Mouse (Mus musculus) limb, embryonic 14.5 days (tissue): ENCODE data around the gene Vsir. TPM values are rescaled to one million over a fixed set of nuclear protein-coding genes. Genes with fewer than 3 reads are reported as not detected.
A peak's percentile ranks its signal among the peaks of the same experiment; 100 is the strongest.

Source experiments
- ATAC-seq: fragments of 200-750 bp; cut with Nextera tagmentation; 2 replicates; pipeline ENCODE4 v1.8.0; 2017; ENCODE audit warnings: low read depth, moderate number of reproducible peaks, moderate TSS enrichment; ENCODE audit not compliant: low FRiP score
- DNase-seq: peaks from one replicate; pipeline ENCODE4 v3.0.0-alpha.2; 2015; ENCODE audit warnings: low spot score
- H3K27ac ChIP-seq: fragments of 300-500 bp; sonication (generic); replicated peaks from 2 replicates; pipeline ENCODE4 v1.5.1; 2014; ENCODE audit warnings: low read depth, mild to moderate bottlenecking, low read length, moderate library complexity, mixed read lengths
- H3K27me3 ChIP-seq: fragments of 300-500 bp; sonication (generic); 2 replicates; pipeline ENCODE4 v1.6.1; 2014; ENCODE audit warnings: low read length, mixed read lengths; ENCODE audit not compliant: control insufficient read depth, insufficient read depth
- H3K36me3 ChIP-seq: fragments of 300-500 bp; sonication (generic); 2 replicates; pipeline ENCODE4 v1.6.1; 2014; ENCODE audit warnings: mild to moderate bottlenecking, low read length, moderate library complexity, mixed read lengths; ENCODE audit not compliant: control insufficient read depth, insufficient read depth
- H3K4me1 ChIP-seq: fragments of 300-500 bp; sonication (generic); 2 replicates; pipeline ENCODE4 v1.6.1; 2014; ENCODE audit warnings: antibody characterized with exemption, low read length, mixed read lengths; ENCODE audit not compliant: control insufficient read depth, insufficient read depth
- H3K4me2 ChIP-seq: fragments of 300-500 bp; sonication (generic); replicated peaks from 2 replicates; pipeline ENCODE4 v1.6.1; 2014; ENCODE audit warnings: low read depth, mild to moderate bottlenecking, low read length, moderate library complexity; ENCODE audit not compliant: severe bottlenecking
- H3K4me3 ChIP-seq: fragments of 300-500 bp; sonication (generic); replicated peaks from 2 replicates; pipeline ENCODE4 v1.5.1; 2014; ENCODE audit warnings: low read length
- H3K9ac ChIP-seq: fragments of 300-500 bp; sonication (generic); 2 replicates; pipeline ENCODE4 v1.6.1; 2014; ENCODE audit warnings: mild to moderate bottlenecking, low read depth, low read length, moderate library complexity; ENCODE audit not compliant: severe bottlenecking
- H3K9me3 ChIP-seq: fragments of 300-500 bp; sonication (generic); 2 replicates; pipeline ENCODE4 v1.6.1; 2016; ENCODE audit warnings: low read length; ENCODE audit not compliant: control insufficient read depth
- POLR2A ChIP-seq: fragments of 200-500 bp; IDR thresholded peaks from 2 replicates; pipeline ENCODE4 v1.8.0; 2012; ENCODE audit warnings: inconsistent platforms, mild to moderate bottlenecking, moderate library complexity, borderline replicate concordance; ENCODE audit not compliant: insufficient read depth, insufficient read length; ENCODE audit errors: extremely low read depth
- WGBS: fragments of 180-500 bp; shearing (Covaris S2); extraction: QIAGEN DNeasy Blood & Tissue Kit; methylation state at CpG from one replicate; pipeline ENCODE4 v1.1.7; 2014; 5-methylcytosine and 5-hydroxymethylcytosine counted together
- polyA plus RNA-seq, 2 experiments: library from polyadenylated mRNA; depleted of rRNA in 1 of 2; stranded (reverse) in 1 of 2; unstranded in 1 of 2; fragments of >200 nt; fragmentation: Nextera tagmentation in 1 of 2; extraction: Ambion mirVana in 1 of 2; gene quantifications; 2 replicates each; pipeline versions ENCODE4 v1.2.1 to v1.2.3; 2012 to 2014

Vsir gene
- polyA plus RNA-seq, 2 experiments: 4.0 to 9.4 TPM

GRCm38 (mm10) chr10:60373543-60373936 is 26.9 kb downstream of the Vsir start:
- 0 out of 2 replicates have a peak overlapping the region, but pooled peaks have one; percentile 14 for H3K27ac ChIP-seq
- ATAC-seq: no peak

GRCm38 (mm10) chr10:60373937-60374578 is 27.4 kb downstream of the Vsir start:
- ATAC-seq (no peak), DNase-seq (no peak)
- no peaks in the 10 kb centered on the region for H3K27me3 ChIP-seq
- TF ChIP-seq POLR2A: no peak
- H3K4me1 ChIP-seq: peaks cover 9% of the 10 kb centered on the region
- H3K4me3 ChIP-seq: no peak overlapping the region
- no peak overlapping the region for H3K4me2 ChIP-seq
- H3K9me3 ChIP-seq: no peaks in the 10 kb centered on the region
- H3K36me3 ChIP-seq: no peaks in the 10 kb centered on the region
- WGBS: 43% methylated on average over 8 of the region's 8 CpGs
- 0 out of 2 replicates have a peak overlapping the region, but pooled peaks have one; percentile 14 for H3K27ac ChIP-seq
- no peak overlapping the region for H3K9ac ChIP-seq

More at GRCm38 (mm10) chr10:60373543-60373936, 26.9 kb downstream of the Vsir start:
- 18% methylated on average over 6 of the region's 6 CpGs for WGBS
- Histone ChIP-seq H3K4me1 (peaks cover 9% of the 10 kb centered on the region), H3K4me3 (no peak overlapping the region), H3K27me3 (no peaks in the 10 kb centered on the region), H3K36me3 (no peaks in the 10 kb centered on the region), H3K9ac (no peak overlapping the region), H3K4me2 (no peak overlapping the region), H3K9me3 (no peaks in the 10 kb centered on the region)
- TF ChIP-seq POLR2A: no peak
- no peak for DNase-seq

- H3K27me3 ChIP-seq: no peaks in the 10 kb centered on the region
- H3K4me3 ChIP-seq: no peak overlapping the region
- DNase-seq (no peak), ATAC-seq (no peak)
- WGBS: 91% methylated on average over 16 of the region's 16 CpGs
- no peaks in the 10 kb centered on the region for H3K36me3 ChIP-seq
- no peaks in the 10 kb centered on the region for H3K9me3 ChIP-seq
- no peak overlapping the region for H3K4me2 ChIP-seq
- H3K9ac ChIP-seq: no peak overlapping the region
- H3K27ac ChIP-seq: no peak overlapping the region
- TF ChIP-seq POLR2A: no peak
- peaks cover 20% of the 10 kb centered on the region for H3K4me1 ChIP-seq
Measured at GRCm38 (mm10) chr10:60376704-60377103, 30.1 kb downstream of the Vsir start.

GRCm38 (mm10) chr10:60379419-60379957 is 32.8 kb downstream of the Vsir start:
- WGBS: 71% methylated on average over 9 of the region's 9 CpGs
- Histone ChIP-seq H3K27ac (no peak overlapping the region), H3K4me1 (peaks cover 12% of the 10 kb centered on the region; the same call in 1 of the 2 replicates), H3K4me3 (no peak overlapping the region), H3K9me3 (no peaks in the 10 kb centered on the region), H3K4me2 (no peak overlapping the region), H3K9ac (no peak overlapping the region), H3K27me3 (no peaks in the 10 kb centered on the region), H3K36me3 (no peaks in the 10 kb centered on the region)
- TF ChIP-seq POLR2A: no peak
- DNase-seq (no peak), ATAC-seq (no peak)

GRCm38 (mm10) chr10:60380229-60380628 is 33.6 kb downstream of the Vsir start:
- no peak for TF ChIP-seq POLR2A
- Histone ChIP-seq H3K4me2 (no peak overlapping the region), H3K9ac (no peak overlapping the region), H3K36me3 (no peaks in the 10 kb centered on the region), H3K27ac (no peak overlapping the region; the same call in 1 of the 2 replicates), H3K9me3 (no peaks in the 10 kb centered on the region), H3K4me3 (no peak overlapping the region), H3K4me1 (peaks cover 12% of the 10 kb centered on the region; the same call in 1 of the 2 replicates), H3K27me3 (no peaks in the 10 kb centered on the region)
- WGBS: 64% methylated on average over 3 of the region's 3 CpGs
- DNase-seq: no peak
- no peak for ATAC-seq
